Mouse (Mus musculus): Measurements from ENCODE around the gene Ccl28. TPM values are rescaled to one million over a fixed set of nuclear protein-coding genes. Genes with fewer than 3 reads are reported as not detected.
"Not testable (repeated sequence)": the region's sequence is repeated elsewhere in the genome, so short reads cannot be mapped to it uniquely, and the experiment has no call there.

Gene Ccl28
- polyA plus RNA-seq, 1 experiment, result not detected

- not testable (repeated sequence) for H3K4me1 ChIP-seq (ENCODE audit: control insufficient read depth, insufficient read depth, low read length); H3K4me3 ChIP-seq (ENCODE audit: insufficient read depth, low read length); H3K27ac ChIP-seq (ENCODE audit: insufficient read depth, low read depth, low read length)
- peak; percentile 43 for TF ChIP-seq CTCF (IDR thresholded peaks at IDR 0.05; ENCODE audit: low read depth, low read length)
These were observed 2.3 kb downstream of the Ccl28 start for GRCm38 (mm10) chr13:119625952-119626351.

- no peak overlapping the region for H3K27ac ChIP-seq (ENCODE audit: insufficient read depth, low read depth, low read length)
- peak overlapping the region; percentile 42 for H3K4me3 ChIP-seq (ENCODE audit: insufficient read depth, low read length)
- no peak for TF ChIP-seq POLR2A (IDR thresholded peaks at IDR 0.05; ENCODE audit: borderline replicate concordance, low read depth, low read length)
- TF ChIP-seq CTCF (IDR thresholded peaks at IDR 0.05; ENCODE audit: low read depth, low read length), result no peak
- H3K4me1 ChIP-seq (ENCODE audit: control insufficient read depth, insufficient read depth, low read length), result peaks cover 7% of the 10 kb centered on the region
These were observed 8.0 kb downstream of the Ccl28 start for GRCm38 (mm10) chr13:119631482-119632155.

GRCm38 (mm10) chr13:119632156-119632548 is 8.5 kb downstream of the Ccl28 start:
- no peak overlapping the region for H3K27ac ChIP-seq (ENCODE audit: insufficient read depth, low read depth, low read length)
- TF ChIP-seq CTCF (IDR thresholded peaks at IDR 0.05; ENCODE audit: low read depth, low read length), result no peak
- TF ChIP-seq POLR2A (IDR thresholded peaks at IDR 0.05; ENCODE audit: borderline replicate concordance, low read depth, low read length), result no peak
- peaks cover 7% of the 10 kb centered on the region for H3K4me1 ChIP-seq (ENCODE audit: control insufficient read depth, insufficient read depth, low read length)
- no peak overlapping the region for H3K4me3 ChIP-seq (ENCODE audit: insufficient read depth, low read length)

GRCm38 (mm10) chr13:119635496-119635895 is 11.9 kb downstream of the Ccl28 start:
- H3K4me3 ChIP-seq (ENCODE audit: insufficient read depth, low read length), result no peak overlapping the region
- peaks cover 16% of the 10 kb centered on the region for H3K4me1 ChIP-seq (ENCODE audit: control insufficient read depth, insufficient read depth, low read length)
- H3K27ac ChIP-seq (ENCODE audit: insufficient read depth, low read depth, low read length), result no peak overlapping the region
- no peak for TF ChIP-seq CTCF (IDR thresholded peaks at IDR 0.05; ENCODE audit: low read depth, low read length)
- TF ChIP-seq POLR2A (IDR thresholded peaks at IDR 0.05; ENCODE audit: borderline replicate concordance, low read depth, low read length), result no peak

- Histone ChIP-seq H3K4me3 (ENCODE audit: insufficient read depth, low read length) (no peak overlapping the region), H3K27ac (ENCODE audit: insufficient read depth, low read depth, low read length) (no peak overlapping the region), H3K4me1 (ENCODE audit: control insufficient read depth, insufficient read depth, low read length) (peaks cover 16% of the 10 kb centered on the region)
- no peak for TF ChIP-seq POLR2A (IDR thresholded peaks at IDR 0.05; ENCODE audit: borderline replicate concordance, low read depth, low read length)
- TF ChIP-seq CTCF (IDR thresholded peaks at IDR 0.05; ENCODE audit: low read depth, low read length), result no peak
These were observed 14.2 kb downstream of the Ccl28 start for GRCm38 (mm10) chr13:119637837-119638236.

- H3K4me3 ChIP-seq (ENCODE audit: insufficient read depth, low read length), result no peak overlapping the region
- H3K4me1 ChIP-seq (ENCODE audit: control insufficient read depth, insufficient read depth, low read length), result peaks cover 16% of the 10 kb centered on the region
- TF ChIP-seq POLR2A (IDR thresholded peaks at IDR 0.05; ENCODE audit: borderline replicate concordance, low read depth, low read length) (no peak), CTCF (IDR thresholded peaks at IDR 0.05; ENCODE audit: low read depth, low read length) (no peak)
- no peak overlapping the region for H3K27ac ChIP-seq (ENCODE audit: insufficient read depth, low read depth, low read length)
These were observed 14.8 kb downstream of the Ccl28 start for GRCm38 (mm10) chr13:119638449-119638848.

GRCm38 (mm10) chr13:119639302-119639701 is 15.7 kb downstream of the Ccl28 start:
- Histone ChIP-seq H3K27ac (ENCODE audit: insufficient read depth, low read depth, low read length) (peak overlapping the region; percentile 13; the same call in 1 of the 2 replicates), H3K4me3 (ENCODE audit: insufficient read depth, low read length) (no peak overlapping the region), H3K4me1 (ENCODE audit: control insufficient read depth, insufficient read depth, low read length) (peaks cover 16% of the 10 kb centered on the region)
- TF ChIP-seq POLR2A (IDR thresholded peaks at IDR 0.05; ENCODE audit: borderline replicate concordance, low read depth, low read length) (no peak), CTCF (IDR thresholded peaks at IDR 0.05; ENCODE audit: low read depth, low read length) (no peak)

- Histone ChIP-seq H3K4me1 (ENCODE audit: control insufficient read depth, insufficient read depth, low read length) (peaks cover 12% of the 10 kb centered on the region), H3K27ac (ENCODE audit: insufficient read depth, low read depth, low read length) (no peak overlapping the region), H3K4me3 (ENCODE audit: insufficient read depth, low read length) (no peak overlapping the region)
- TF ChIP-seq POLR2A (IDR thresholded peaks at IDR 0.05; ENCODE audit: borderline replicate concordance, low read depth, low read length) (no peak), CTCF (IDR thresholded peaks at IDR 0.05; ENCODE audit: low read depth, low read length) (no peak)
These were observed 16.9 kb downstream of the Ccl28 start for GRCm38 (mm10) chr13:119640504-119640903.

- Histone ChIP-seq H3K27ac (ENCODE audit: insufficient read depth, low read depth, low read length) (no peak overlapping the region), H3K4me3 (ENCODE audit: insufficient read depth, low read length) (no peak overlapping the region), H3K4me1 (ENCODE audit: control insufficient read depth, insufficient read depth, low read length) (peaks cover 9% of the 10 kb centered on the region)
- TF ChIP-seq CTCF (IDR thresholded peaks at IDR 0.05; ENCODE audit: low read depth, low read length) (no peak), POLR2A (IDR thresholded peaks at IDR 0.05; ENCODE audit: borderline replicate concordance, low read depth, low read length) (no peak)
These were observed 17.5 kb downstream of the Ccl28 start for GRCm38 (mm10) chr13:119641145-119641544.

GRCm38 (mm10) chr13:119644769-119645168 is 21.1 kb downstream of the Ccl28 start:
- TF ChIP-seq POLR2A (IDR thresholded peaks at IDR 0.05; ENCODE audit: borderline replicate concordance, low read depth, low read length) (no peak), CTCF (IDR thresholded peaks at IDR 0.05; ENCODE audit: low read depth, low read length) (no peak)
- no peak overlapping the region for H3K27ac ChIP-seq (ENCODE audit: insufficient read depth, low read depth, low read length)
- peaks cover 5% of the 10 kb centered on the region for H3K4me1 ChIP-seq (ENCODE audit: control insufficient read depth, insufficient read depth, low read length)
- H3K4me3 ChIP-seq (ENCODE audit: insufficient read depth, low read length), result no peak overlapping the region

Data from bone marrow macrophage, adult 2 months (primary cell).